Mouse (Mus musculus): ENCODE measurements around the gene Git2.

The Git2 gene

DNA sequence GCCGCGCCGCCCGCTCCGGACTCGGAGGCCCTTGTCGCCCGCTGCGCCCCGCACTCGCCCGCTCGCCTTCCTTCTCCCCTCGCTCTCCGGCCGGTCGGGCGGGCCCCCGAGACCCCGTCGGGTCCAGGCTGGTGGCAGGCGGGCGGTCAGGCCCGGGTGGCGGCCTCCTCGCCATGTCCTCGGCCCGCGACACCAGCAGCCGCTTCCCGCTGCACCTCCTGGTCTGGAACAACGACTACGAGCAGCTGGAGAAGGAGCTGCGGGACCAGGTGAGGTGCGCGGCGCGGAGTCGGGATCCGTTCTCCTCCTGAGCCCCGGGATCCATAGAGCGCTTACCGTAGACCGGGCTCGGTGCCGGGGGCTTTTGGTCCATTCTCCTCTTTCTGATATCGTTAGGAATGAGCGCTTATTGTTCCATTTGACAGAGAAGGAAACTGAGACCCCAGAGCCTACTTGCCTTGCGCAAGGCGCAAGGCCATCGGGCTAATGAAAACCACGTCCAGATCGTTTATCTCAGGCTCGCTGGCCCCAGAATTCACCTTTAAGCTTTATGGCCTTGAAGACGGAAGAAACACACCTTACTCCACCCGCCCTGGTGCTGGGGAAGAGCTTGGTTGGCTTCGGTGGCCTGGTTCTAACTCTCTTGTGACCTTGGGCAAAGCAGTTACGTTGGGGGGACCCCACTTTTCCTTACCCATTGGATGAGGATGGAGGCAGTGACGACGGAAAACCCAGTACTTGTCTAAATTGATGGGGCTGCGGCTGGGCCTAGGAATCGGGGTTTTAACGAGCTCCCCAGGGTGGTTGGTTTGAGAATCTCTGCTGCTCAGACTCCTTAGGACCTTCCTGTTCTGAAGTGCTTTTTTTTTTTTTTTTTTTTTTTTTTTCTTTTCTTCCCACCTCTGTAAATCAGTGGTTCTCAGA is at the start of gene Git2:
Gene Git2 (minus strand): TSS at position 462 of the 924 bp plus-strand sequence.
- DNase-seq (ENCODE audit: low spot score in 2 of 2), result peak; percentile 61 to 69

DNA sequence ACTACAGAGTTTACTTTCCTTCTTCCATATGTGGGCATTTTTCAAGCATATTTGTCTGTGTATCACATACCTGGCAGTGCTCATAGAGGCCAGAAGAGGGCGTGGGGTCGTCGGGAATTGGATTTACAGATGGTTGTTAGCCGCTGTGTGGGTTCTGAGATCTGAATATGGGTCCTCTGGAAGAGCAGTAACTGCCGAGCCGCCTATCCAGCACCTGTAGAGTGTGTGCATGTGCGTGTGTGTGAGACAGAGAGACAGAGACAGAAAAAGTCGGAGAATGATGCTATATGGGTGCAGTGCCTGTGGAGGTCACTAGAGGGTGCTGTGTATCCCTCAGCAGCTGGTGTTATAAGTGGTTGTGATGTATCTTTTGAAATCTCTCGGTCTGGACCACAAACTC is 48.9 kb upstream of the Git2 start:
- DNase-seq (ENCODE audit: low spot score in 2 of 2), result peak; percentile 50 to 70

DNA sequence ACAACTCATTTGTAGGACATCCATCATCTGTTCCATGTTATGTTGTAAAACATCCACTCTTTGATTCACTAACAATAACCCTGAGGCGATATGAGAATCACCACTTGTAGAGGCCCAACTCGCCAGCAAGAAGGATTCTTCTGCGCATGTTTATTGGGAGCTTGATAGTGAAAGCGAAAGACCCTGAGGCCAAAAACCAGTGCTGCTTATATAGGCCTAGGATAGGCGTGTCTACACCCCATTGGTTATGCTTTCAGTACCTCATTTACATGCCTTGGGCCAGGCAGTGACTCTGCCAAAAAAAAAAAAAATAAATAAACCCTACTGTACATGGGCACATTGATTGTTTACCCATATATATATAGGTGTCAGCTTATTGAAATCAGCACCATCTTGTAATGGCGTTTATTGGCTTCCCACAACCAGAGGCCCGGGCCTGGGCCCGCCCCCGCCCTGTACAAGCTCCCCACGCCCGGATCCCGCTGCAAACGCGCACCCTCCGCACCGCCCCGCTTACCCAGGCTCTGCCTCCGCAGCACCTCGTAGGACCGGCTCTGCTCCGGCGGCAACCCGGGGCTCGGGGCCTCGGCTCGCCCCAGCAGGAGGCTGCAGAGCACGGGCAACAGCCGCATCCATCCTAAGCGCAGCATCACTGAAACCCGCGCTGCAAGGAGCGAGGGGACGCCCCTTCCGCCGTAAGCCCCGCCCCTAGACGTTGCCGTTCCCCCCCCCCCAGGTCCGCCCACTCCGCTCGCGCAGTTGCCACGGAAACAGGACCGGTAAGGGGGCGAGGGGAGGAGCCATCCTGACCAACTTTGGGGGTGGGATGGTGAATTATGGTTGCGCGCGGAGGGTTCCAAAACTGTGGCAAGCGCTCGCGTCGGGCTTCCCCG is 47.7 kb upstream of the Git2 start, which contains the start of gene 1500011B03Rik:
Gene 1500011B03Rik (minus strand): TSS at position 673 of the 893 bp plus-strand sequence.
- peak; percentile 55 to 83 for DNase-seq (ENCODE audit: low spot score in 2 of 2)

DNA sequence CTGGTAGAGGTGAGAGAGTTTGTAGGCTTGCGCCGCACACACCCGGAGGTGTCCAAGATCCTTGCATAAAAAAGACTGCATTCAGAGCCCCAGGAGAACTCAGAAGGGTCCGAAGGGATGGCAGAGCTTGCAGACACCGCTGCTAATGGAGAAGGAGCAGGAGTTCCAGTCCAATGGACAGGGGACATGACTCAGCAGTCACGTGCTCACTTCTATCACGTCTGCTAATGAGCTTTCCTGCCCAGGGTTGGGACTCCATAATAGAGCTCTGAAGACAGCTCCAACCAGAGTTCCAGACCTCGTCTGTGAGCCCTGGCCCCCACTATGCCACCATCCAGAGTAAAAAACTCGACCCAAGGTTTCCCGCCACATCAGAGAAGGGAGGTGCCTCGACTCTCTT is 42.8 kb upstream of the Git2 start:
- no peak for DNase-seq (ENCODE audit: low spot score in 2 of 2)

DNA sequence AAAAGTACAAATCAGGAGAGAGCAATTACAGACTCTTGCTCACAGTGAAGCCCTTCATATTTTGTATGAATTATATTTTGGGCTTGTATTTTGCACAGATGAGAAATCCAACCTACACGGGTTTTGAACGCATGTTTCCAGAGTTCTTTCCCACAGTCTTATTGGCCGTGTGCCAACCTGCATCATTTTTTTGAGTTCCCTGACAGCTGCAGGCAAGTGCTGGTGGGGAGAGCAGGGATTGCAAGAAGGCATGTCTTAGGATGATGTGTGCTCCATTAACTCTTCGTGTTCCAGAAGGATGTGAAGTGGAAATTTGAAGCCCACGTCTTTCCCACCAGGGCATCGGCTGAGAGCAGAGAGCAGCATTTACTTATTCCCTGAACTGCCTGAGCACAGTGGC is 41.3 kb upstream of the Git2 start:
- DNase-seq (ENCODE audit: low spot score in 2 of 2), result no peak

DNA sequence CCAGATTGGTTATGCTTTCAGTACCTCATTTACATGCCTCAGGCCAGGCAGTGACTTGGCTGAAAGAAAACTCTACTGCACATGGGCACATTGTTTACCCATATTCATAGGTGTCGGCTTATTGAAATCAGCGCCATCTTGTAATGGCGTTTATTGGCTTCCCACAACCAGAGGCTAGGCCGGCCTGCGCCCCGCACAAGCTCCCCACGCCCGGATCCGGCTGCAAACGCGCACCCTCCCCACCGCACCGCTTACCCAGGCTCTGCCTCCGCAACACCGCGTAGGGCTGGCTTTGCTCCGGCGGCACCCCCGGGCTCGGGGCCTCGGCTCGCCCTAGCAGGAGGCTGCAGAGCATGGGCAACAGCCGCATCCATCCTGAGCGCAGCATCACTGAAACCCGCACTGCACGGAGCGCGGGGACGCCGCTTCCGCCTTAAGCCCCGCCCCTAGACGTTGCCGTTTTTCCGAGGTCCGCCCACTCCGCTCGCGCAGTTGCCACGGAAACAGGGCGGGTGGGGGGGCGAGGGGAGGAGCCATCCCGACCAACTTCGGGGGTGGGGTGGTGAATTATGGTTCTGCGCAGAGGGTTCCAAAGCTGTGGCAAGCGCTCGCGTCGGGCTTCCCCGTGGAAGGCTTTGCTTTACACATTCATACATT is 38.3 kb upstream of the Git2 start:
- DNase-seq (ENCODE audit: low spot score in 2 of 2), result peak; percentile 72 to 89

DNA sequence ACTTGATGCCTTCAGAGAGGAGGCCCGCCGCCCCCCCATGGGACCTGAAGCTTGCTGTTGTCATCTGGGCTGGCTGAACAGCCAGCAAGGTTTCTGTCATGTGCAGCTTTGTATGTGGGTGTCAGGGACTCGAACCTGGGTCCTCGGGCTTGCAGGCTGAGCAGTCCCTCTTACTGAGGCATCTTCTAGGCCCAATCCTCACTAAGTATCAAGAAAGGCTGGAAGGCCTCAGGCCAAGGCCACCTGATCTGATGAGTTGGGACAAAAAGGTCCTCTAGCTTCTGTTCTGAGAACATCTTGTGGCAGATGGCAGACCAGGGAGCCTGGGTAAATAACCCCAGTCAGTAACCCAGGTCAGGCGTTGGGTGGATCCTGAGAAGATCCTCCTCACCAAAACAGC is 34.5 kb upstream of the Git2 start:
- DNase-seq (ENCODE audit: low spot score in 2 of 2), result no peak

DNA sequence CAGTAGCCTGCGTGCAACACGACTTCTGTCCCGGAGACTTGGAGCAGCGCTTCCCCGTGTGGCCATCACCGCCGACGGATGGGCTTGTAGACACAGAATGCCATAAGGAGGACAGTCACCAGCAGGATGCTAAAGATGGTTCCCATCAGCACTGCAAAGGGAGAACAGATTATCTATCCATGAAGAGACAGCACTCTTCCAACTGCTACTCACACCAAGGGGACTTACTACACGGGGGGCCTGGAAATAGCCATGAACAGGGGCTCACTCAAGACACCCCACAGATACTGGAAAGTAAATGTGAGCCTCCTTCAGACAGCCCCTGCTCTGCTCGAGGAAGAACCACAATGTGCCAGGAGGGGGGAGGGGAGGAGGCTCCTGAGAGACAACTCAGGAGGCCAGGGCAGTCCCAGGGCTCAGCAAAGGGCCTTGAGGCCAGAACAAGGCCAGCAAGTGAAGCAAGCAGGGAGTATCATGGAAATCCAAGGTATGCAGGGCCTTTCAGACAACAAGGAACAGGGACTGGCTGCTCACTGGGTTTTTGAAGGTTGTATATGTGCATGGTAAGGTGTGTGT is 34.0 kb upstream of the Git2 start:
- no peak for DNase-seq (ENCODE audit: low spot score in 2 of 2)

DNA sequence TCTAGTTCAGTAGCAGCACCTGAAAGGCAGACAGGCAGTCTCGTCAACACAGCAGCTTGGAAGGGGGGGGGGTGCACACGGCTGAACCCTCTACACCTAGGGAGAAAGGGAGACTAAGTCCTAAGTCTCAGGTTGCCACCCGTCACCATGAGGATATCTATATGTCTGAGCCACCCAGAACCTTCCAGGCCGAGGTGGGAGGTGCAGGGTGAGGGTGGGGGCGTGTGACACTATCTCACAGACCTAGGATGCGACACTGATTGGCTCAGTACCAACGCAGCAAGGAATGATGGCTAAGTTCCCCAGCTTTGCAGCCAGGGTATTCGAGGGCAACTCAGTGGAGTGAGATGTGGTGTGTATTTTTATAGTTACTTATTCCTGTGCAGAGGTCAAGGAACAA is 33.1 kb upstream of the Git2 start:
- DNase-seq (ENCODE audit: low spot score in 2 of 2), result no peak

DNA sequence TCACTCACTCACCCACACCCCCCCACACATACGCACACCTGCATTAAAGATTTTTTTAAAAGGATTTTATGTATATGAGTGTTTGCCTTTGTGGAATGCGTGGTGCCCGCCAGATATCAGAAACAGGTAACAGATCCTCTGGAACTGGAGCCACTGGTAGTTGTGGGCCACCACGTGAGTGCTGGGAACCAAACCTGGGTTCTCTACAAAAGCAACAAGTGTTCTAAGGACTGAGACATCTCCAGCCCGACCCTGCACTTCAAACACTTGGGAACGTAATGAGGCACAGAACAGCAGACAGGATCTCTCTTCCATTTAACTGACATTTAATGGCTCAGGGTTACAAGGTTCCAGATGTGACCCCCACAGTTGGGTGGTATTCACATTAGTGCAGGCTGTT is 32.6 kb upstream of the Git2 start:
- no peak for DNase-seq (ENCODE audit: low spot score in 2 of 2)

DNA sequence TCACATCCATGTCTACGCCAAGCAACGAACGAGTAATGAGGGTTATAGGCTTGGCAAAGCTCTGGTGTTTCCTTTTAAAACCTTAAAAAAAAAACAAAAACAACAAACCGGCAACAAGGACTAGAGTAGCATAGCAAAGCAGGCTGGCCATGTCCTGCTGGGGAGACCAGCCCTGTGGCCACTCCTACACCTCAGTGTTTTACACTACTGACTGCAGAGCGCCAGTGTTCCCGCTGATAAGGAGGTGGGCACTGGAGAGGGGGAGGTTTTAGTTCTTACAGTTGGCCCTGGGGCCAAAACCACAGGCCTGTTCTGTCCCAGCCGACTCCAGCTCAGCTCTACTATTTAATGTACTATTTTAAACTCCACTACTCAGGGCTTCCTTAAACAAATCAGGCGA is 32.2 kb upstream of the Git2 start:
- no peak for DNase-seq (ENCODE audit: low spot score in 2 of 2)

DNA sequence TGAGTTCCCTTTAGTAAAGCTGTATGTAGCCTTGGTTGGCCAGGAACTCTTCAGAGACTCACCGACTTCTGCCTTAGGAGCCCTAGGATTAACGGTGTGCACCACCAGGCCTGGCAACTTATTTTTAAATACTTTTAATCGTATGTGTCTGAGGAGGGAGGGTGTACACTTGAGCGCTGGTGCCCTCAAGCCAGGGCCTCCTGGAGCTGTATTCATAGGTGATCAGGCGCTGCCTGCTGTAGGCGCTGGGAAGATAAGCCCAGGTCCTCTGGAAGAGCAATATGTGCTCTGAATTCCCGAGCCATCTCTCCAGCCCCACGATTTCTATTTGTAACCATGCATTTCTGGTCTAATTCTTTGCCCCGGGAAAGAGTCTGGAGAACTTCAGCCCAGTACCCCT is 31.7 kb upstream of the Git2 start:
- no peak for DNase-seq (ENCODE audit: low spot score in 2 of 2)

DNA sequence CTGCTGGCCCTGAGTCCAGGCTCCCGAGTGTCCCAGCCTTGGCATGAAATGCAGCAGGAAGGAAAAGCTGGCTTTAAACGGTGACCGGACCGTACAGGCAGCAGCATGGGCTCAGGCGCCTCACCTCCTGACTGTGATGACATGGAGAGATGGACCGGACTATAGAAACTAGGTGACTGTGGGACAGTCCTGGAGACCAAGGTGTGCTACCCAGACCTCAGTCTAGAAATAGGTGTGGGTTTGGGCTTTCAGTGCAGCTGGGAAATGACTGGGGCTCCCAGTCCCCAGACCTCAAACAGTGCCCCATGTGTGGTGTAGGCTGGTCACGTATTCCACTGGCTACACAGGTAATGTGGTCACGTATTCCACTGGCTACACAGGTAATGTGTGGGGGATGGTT is 31.3 kb upstream of the Git2 start:
- DNase-seq (ENCODE audit: low spot score in 2 of 2), result no peak

DNA sequence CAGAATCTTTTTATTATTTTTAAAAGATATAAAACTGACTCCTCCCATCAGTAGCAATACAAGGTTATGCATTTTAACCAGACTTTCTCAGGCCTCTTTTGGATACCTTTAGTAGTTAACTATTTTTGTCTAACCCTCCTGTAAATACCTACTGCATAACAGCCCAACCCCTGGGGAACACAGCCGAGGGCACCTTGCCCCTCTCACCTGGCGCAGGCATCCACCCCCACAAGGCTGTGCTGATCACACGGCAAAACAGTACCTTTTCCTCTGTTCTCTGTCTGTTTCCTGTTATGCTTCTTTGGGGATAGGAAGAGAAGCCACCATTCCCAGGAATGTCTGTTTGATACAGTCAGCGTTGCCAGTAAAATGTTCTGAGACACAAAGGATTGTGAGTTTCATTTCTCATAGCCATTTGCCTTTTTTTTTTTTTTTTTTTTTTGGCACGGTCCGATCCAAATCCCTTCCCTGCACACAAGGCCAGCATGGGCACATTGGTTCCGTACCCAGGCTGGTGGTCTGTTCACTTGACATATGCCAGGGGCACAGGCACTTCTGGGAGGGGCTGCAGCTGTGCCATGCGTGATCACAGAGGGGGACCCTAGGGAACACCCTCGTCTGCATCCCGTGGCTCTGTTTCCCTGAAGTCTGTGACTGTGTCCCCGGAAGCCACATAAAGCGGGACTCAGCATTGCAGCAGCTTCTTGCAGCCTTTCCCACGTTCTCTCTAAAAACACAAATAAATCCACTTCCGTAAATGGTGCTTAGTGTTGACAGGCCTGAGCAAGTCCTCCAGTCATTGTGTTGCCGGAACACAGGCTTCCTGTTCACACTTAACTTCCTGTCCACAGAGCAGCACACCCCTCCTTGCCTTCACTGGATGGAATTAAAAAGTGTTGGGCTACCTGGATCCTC is 30.4 kb upstream of the Git2 start:
- DNase-seq (ENCODE audit: low spot score in 2 of 2), result peak in 1 of 2 experiments; percentile 36

DNA sequence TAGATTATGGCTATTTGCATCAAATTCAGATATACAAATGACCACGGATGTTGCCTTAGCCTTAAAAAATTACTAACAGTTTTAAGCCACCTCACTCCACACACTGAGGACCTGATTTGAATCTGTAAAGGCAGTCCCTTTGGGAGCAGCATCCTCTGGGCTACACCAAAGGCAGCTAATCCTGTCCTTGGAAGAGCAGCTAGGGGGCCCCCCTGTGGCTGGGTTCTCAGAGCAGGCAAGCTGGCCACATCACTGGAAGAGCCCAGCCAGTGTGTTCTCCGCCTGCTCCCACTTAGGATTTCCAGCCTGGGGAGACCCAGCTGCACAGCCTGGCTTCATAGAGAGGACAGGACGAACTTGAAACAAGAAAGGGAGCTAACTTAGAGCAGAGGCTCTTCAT is 29.6 kb upstream of the Git2 start:
- no peak for DNase-seq (ENCODE audit: low spot score in 2 of 2)

DNA sequence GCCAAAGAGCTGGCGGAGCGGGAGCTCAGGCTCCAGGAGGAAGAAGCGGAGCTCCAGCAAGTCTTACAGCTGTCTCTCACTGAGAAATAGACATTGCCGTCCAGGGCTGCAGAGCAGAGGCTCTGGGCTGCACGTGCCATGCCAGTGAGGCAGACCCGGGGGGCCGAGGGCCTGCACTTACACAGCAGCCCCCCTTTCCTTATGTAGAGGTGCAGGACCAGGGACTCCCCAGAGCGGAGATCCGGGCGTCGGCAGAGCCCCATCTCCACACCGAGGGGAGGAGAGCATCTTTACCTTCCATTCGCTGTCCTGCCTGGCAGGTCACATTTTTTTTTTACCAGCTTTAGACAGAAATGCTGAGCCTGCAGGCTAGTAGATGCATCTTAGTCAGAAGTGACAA is 29.0 kb upstream of the Git2 start:
- DNase-seq (ENCODE audit: low spot score in 2 of 2), result no peak

DNA sequence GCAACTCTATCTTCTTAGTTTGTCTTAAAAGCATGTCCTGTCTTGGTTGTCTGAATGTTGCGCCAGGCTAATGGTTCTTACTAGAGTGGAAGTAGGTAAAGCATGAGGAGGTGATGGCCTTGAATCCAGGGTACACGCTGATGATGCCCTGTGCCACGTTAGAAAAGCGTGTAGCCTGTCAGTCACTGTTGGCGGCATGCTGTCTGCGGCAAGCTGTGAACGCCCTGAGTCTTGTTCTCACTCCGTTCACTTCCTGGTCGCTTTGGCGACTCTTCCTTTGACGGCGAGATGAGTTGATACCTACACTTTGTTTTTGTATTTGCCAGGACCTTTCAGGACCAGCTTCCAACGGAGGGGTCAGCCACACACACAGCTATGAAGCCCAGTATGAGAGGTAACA is 27.9 kb upstream of the Git2 start:
- DNase-seq (ENCODE audit: low spot score in 2 of 2), result no peak

DNA sequence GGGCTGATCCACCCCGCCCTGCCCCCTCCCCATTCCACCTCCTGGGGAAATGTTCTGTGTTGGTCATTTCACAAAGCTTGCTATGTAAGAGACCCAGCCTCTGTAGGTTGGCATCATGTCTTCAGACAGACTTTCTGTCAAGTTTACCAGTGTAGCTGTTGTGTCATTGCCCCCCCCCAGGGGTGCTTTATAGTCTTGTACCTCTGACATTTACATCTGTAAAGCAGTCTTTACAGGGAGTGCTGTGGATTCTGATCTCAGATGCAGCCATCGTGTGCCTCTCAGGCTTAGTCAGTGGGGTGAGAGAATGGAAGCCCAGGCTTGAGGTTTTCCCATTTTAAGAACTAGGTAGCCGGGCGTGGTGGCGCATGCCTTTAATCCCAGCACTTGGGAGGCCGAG is 26.5 kb upstream of the Git2 start:
- no peak for DNase-seq (ENCODE audit: low spot score in 2 of 2)

DNA sequence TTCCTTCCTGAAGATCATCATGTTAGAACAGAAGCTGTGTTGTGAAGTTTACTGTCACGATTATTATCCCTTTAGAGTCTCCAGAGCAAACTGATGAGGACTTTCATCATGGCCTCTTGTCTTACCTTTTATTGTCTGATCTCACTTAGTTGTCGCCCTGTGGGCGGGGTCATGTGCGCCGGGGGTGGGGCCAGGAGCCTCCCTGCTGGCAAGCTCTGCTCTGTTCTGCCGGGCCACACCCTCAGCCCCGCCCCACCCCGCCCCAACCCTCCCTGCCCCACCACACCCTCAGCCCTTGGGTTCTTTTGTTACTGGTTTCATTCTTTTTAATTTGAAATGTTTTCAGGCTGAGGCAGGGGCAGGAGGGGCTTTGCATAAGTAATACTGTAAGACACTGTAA is 25.7 kb upstream of the Git2 start:
- peak in 1 of 2 experiments; percentile 70 for DNase-seq (ENCODE audit: low spot score in 2 of 2)

DNA sequence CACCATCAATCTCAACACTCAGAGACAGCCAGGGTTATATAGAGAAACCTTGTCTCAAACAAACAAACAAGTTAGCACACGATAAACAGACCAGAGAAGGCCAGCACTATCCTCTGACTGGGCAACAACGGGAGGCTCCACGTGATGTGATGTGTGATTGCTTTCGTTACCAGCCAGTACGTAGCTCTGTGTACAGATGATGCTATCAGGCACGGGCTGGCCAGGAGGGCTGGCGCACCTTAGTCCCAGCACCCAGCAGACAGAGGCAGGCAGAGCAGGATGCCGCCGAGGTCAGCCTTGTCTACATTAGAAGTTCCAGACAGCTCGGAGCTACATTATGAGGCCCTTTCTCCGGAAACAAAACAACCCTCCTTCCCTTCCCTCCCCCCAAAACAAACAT is 24.5 kb upstream of the Git2 start:
- no peak for DNase-seq (ENCODE audit: low spot score in 2 of 2)

DNA sequence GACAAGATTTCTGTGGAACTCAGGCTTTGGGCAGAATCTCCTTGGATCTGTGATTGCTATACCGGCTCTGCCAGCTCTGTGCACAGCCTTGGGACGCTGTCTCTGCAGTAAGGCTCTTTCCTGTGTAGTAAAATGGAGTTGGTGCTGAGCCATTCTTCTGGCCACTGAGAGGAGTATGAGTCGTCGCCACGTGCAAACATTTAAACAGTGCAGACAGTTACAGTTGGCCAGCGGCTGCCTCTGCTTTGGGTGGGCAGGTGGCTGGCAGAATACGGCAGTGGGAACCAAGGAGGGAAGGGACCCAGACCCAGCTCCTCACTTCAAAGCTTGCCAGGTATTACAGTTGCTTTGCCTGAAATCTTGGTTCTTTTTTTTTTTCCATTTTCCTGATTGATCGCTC is 21.9 kb upstream of the Git2 start:
- no peak for DNase-seq (ENCODE audit: low spot score in 2 of 2)

Data from spleen, postnatal 10 days (tissue).